Mouse (Mus musculus) effector memory CD4-positive, alpha-beta T cell, adult 7 months (primary cell): Measurements from ENCODE around the gene Wdr75. TPM values are rescaled to one million over a fixed set of nuclear protein-coding genes. Genes with fewer than 3 reads are reported as not detected.

Experiments used
- polyA plus RNA-seq: library from polyadenylated mRNA; unstranded; fragments of 100-300 nt; shearing (Covaris generic); gene quantifications from one replicate; pipeline ENCODE4 v1.2.1, GENCODE M21; 2017

The Wdr75 gene
- 44.0 TPM for polyA plus RNA-seq

GRCm38 (mm10) chr1:45794969-45795908 is at the start of gene Wdr75:
TSS of gene Wdr75 (plus strand) at chr1:45795166.

Other genes with a start within 250 kb of the Wdr75 start
- gene Gm5269, start 95.1 kb downstream of the Wdr75 start, polyA plus RNA-seq, result not detected
- not detected for gene Slc40a1, start 131.4 kb downstream of the Wdr75 start, polyA plus RNA-seq